Mouse (Mus musculus): ENCODE measurements around the gene Krr1. TPM values are rescaled to one million over a fixed set of nuclear protein-coding genes. Genes with fewer than 3 reads are reported as not detected.

Gene Krr1
- total and polyA plus RNA-seq, 2 experiments from 2014 or later = 27.5 TPM

GRCm38 (mm10) chr10:111945563-111945962 lies 26.9 kb upstream of the Krr1 start:
- H3K4me2 ChIP-seq (ENCODE audit: low read depth, low read length, poor library complexity, severe bottlenecking) = no peak overlapping the region
- H3K27ac ChIP-seq (ENCODE audit: low read depth, low read length) = no peak overlapping the region
- H3K27me3 ChIP-seq (ENCODE audit: insufficient read depth, low read length) = no peaks in the 10 kb centered on the region
- no peak for TF ChIP-seq CTCF (IDR thresholded peaks at IDR 0.05)
- H3K9me3 ChIP-seq (ENCODE audit: low read length) = no peaks in the 10 kb centered on the region
- no peak overlapping the region for H3K9ac ChIP-seq (replicated peaks; ENCODE audit: low read length, poor library complexity, severe bottlenecking)
- no peaks in the 10 kb centered on the region for H3K36me3 ChIP-seq (ENCODE audit: insufficient read depth, low read length)
- H3K4me1 ChIP-seq (ENCODE audit: insufficient read depth, low read length) = no peaks in the 10 kb centered on the region
- no peak for ATAC-seq (ENCODE audit: low FRiP score)
- DNase-seq (ENCODE audit: low spot score) = no peak
- H3K4me3 ChIP-seq (ENCODE audit: low read depth, low read length) = no peak overlapping the region
- 81% methylated on average over 3 of the region's 3 CpGs for WGBS

- DNase-seq (ENCODE audit: low spot score) = no peak
- Histone ChIP-seq H3K36me3 (ENCODE audit: insufficient read depth, low read length) (no peaks in the 10 kb centered on the region), H3K4me3 (ENCODE audit: low read depth, low read length) (no peak overlapping the region), H3K9me3 (ENCODE audit: low read length) (no peaks in the 10 kb centered on the region), H3K9ac (replicated peaks; ENCODE audit: low read length, poor library complexity, severe bottlenecking) (no peak overlapping the region), H3K4me2 (ENCODE audit: low read depth, low read length, poor library complexity, severe bottlenecking) (no peak overlapping the region), H3K27me3 (ENCODE audit: insufficient read depth, low read length) (no peaks in the 10 kb centered on the region), H3K27ac (ENCODE audit: low read depth, low read length) (no peak overlapping the region), H3K4me1 (ENCODE audit: insufficient read depth, low read length) (no peaks in the 10 kb centered on the region)
- 96% methylated on average over 1 of the region's 1 CpGs for WGBS
- ATAC-seq (ENCODE audit: low FRiP score) = no peak
- TF ChIP-seq CTCF (IDR thresholded peaks at IDR 0.05) = no peak
These were observed 24.4 kb upstream of the Krr1 start for GRCm38 (mm10) chr10:111948041-111948440.

- Histone ChIP-seq H3K36me3 (ENCODE audit: insufficient read depth, low read length) (no peaks in the 10 kb centered on the region), H3K9ac (replicated peaks; ENCODE audit: low read length, poor library complexity, severe bottlenecking) (no peak overlapping the region), H3K9me3 (ENCODE audit: low read length) (no peaks in the 10 kb centered on the region), H3K4me1 (ENCODE audit: insufficient read depth, low read length) (no peaks in the 10 kb centered on the region), H3K27me3 (ENCODE audit: insufficient read depth, low read length) (no peaks in the 10 kb centered on the region), H3K4me2 (ENCODE audit: low read depth, low read length, poor library complexity, severe bottlenecking) (no peak overlapping the region), H3K4me3 (ENCODE audit: low read depth, low read length) (no peak overlapping the region), H3K27ac (ENCODE audit: low read depth, low read length) (no peak overlapping the region)
- ATAC-seq (ENCODE audit: low FRiP score) = no peak
- TF ChIP-seq CTCF (IDR thresholded peaks at IDR 0.05) = no peak
- 22% methylated on average over 4 of the region's 4 CpGs for WGBS
- DNase-seq (ENCODE audit: low spot score) = no peak
These were observed 23.5 kb upstream of the Krr1 start for GRCm38 (mm10) chr10:111949008-111949407.

- Histone ChIP-seq H3K36me3 (ENCODE audit: insufficient read depth, low read length) (no peaks in the 10 kb centered on the region), H3K9ac (replicated peaks; ENCODE audit: low read length, poor library complexity, severe bottlenecking) (no peak overlapping the region), H3K4me1 (ENCODE audit: insufficient read depth, low read length) (no peaks in the 10 kb centered on the region), H3K9me3 (ENCODE audit: low read length) (no peaks in the 10 kb centered on the region), H3K4me2 (ENCODE audit: low read depth, low read length, poor library complexity, severe bottlenecking) (no peak overlapping the region), H3K27me3 (ENCODE audit: insufficient read depth, low read length) (no peaks in the 10 kb centered on the region), H3K27ac (ENCODE audit: low read depth, low read length) (no peak overlapping the region), H3K4me3 (ENCODE audit: low read depth, low read length) (no peak overlapping the region)
- 93% methylated on average over 2 of the region's 2 CpGs for WGBS
- no peak for TF ChIP-seq CTCF (IDR thresholded peaks at IDR 0.05)
- ATAC-seq (ENCODE audit: low FRiP score) = no peak
- DNase-seq (ENCODE audit: low spot score) = no peak
These were observed 16.6 kb upstream of the Krr1 start for GRCm38 (mm10) chr10:111955836-111956235.

GRCm38 (mm10) chr10:111957271-111958045 lies 15.0 kb upstream of the Krr1 start:
- ATAC-seq (ENCODE audit: low FRiP score) (peak; percentile 20), DNase-seq (ENCODE audit: low spot score) (peak; percentile 92)
- WGBS = 59% methylated on average over 10 of the region's 10 CpGs
- peak; percentile 96 for TF ChIP-seq CTCF (IDR thresholded peaks at IDR 0.05)
- Histone ChIP-seq H3K4me2 (ENCODE audit: low read depth, low read length, poor library complexity, severe bottlenecking) (no peak overlapping the region), H3K4me1 (ENCODE audit: insufficient read depth, low read length) (no peaks in the 10 kb centered on the region), H3K36me3 (ENCODE audit: insufficient read depth, low read length) (no peaks in the 10 kb centered on the region), H3K4me3 (ENCODE audit: low read depth, low read length) (no peak overlapping the region), H3K27me3 (ENCODE audit: insufficient read depth, low read length) (no peaks in the 10 kb centered on the region), H3K9me3 (ENCODE audit: low read length) (no peaks in the 10 kb centered on the region), H3K27ac (ENCODE audit: low read depth, low read length) (no peak overlapping the region), H3K9ac (replicated peaks; ENCODE audit: low read length, poor library complexity, severe bottlenecking) (no peak overlapping the region)

GRCm38 (mm10) chr10:111958046-111958421 lies 14.4 kb upstream of the Krr1 start:
- Histone ChIP-seq H3K27me3 (ENCODE audit: insufficient read depth, low read length) (no peaks in the 10 kb centered on the region), H3K9ac (replicated peaks; ENCODE audit: low read length, poor library complexity, severe bottlenecking) (no peak overlapping the region), H3K27ac (ENCODE audit: low read depth, low read length) (no peak overlapping the region), H3K4me2 (ENCODE audit: low read depth, low read length, poor library complexity, severe bottlenecking) (no peak overlapping the region), H3K9me3 (ENCODE audit: low read length) (no peaks in the 10 kb centered on the region), H3K4me1 (ENCODE audit: insufficient read depth, low read length) (no peaks in the 10 kb centered on the region), H3K4me3 (ENCODE audit: low read depth, low read length) (no peak overlapping the region), H3K36me3 (ENCODE audit: insufficient read depth, low read length) (no peaks in the 10 kb centered on the region)
- ATAC-seq (ENCODE audit: low FRiP score) = no peak
- WGBS = 39% methylated on average over 4 of the region's 4 CpGs
- no peak for DNase-seq (ENCODE audit: low spot score)
- no peak for TF ChIP-seq CTCF (IDR thresholded peaks at IDR 0.05)

All from midbrain, postnatal 0 days (tissue).